Mouse (Mus musculus): ENCODE results near the gene Gdf1.

DNA sequence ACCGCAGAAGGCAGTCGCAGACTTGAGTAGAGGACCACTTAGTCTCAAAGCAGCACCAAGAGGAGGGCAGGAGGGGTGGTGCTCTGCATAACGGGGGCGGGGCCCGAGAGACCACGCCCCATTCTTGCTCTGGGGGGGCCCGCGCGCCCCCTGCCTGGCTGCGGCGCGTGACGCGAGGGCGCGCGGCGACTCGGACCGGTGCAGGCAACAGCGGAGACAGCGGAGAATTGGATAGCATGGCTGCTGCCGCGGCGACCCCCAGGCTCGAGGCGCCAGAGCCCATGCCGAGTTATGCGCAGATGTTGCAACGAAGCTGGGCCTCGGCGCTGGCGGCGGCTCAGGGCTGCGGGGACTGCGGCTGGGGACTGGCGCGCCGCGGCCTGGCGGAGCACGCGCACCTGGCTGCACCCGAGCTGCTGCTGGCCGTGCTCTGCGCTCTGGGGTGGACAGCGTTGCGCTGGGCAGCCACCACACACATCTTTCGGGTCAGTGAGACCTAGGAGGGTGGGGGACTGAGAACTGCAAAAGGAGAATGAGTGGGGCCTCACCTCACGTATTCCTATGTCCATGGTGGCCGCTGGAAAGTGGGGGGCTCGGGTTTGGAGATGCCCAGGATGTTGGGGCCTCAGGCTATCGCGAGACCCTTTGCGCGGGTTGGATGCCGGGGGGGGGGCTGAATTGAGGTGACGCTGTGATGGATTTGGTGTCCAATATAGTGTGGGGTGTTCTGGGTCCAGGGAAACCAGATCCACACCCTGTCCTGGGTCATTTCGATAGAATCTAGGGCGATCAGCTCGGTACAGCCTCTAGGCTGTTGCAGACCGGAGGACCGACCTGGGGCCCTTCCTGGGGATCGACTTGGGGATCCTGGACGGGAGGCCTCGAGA lies 13.8 kb upstream of the Gdf1 start, which contains the start of gene Cers1:
- TF ChIP-seq POLR2A (IDR thresholded peaks at IDR 0.05; ENCODE audit: low read depth, low read length) (peak; percentile 60; the same call in 1 of the 2 replicates), CTCF (IDR thresholded peaks at IDR 0.05; ENCODE audit: borderline replicate concordance, insufficient read depth, low read length) (no peak)
